Mouse (Mus musculus): Measurements from ENCODE around the gene Prr29. TPM values are rescaled to one million over a fixed set of nuclear protein-coding genes. Genes with fewer than 3 reads are reported as not detected.
"Not testable (repeated sequence)": the region's sequence is repeated elsewhere in the genome, so short reads cannot be mapped to it uniquely, and the experiment has no call there.

Gene Prr29
- polyA plus RNA-seq, 1 experiment from 2014 or later, result 0.34 TPM

DNA sequence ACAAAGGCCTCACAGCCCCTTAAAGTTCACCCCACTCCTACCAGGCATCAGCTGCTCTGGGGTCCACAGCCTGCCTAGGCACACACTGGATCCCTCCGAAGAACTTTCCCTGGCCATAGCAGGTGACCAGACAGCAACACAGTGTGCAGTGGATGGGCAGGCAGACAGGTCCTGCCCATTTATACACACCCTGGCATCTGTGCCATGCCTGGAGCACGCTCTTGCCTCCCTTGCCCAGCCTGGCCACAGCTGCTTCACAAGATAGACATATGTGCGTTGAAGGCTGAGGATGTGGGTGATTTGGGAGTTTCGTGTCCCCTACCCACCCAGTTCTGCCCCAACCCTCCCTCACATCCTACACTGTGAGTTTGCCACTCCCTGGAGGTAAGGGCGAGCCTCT is 27.2 kb upstream of the Prr29 start:
- no peak overlapping the region for H3K9ac ChIP-seq
- H3K4me2 ChIP-seq (replicated peaks), result no peak overlapping the region
- no peaks in the 10 kb centered on the region for H3K36me3 ChIP-seq
- H3K27ac ChIP-seq, result no peak overlapping the region
- WGBS, result 73% methylated on average over 5 of the region's 5 CpGs
- H3K27me3 ChIP-seq (replicated peaks), result no peaks in the 10 kb centered on the region
- no peak for ATAC-seq
- no peak overlapping the region for H3K4me3 ChIP-seq (replicated peaks)
- H3K4me1 ChIP-seq (replicated peaks), result no peaks in the 10 kb centered on the region
- no peaks in the 10 kb centered on the region for H3K9me3 ChIP-seq

DNA sequence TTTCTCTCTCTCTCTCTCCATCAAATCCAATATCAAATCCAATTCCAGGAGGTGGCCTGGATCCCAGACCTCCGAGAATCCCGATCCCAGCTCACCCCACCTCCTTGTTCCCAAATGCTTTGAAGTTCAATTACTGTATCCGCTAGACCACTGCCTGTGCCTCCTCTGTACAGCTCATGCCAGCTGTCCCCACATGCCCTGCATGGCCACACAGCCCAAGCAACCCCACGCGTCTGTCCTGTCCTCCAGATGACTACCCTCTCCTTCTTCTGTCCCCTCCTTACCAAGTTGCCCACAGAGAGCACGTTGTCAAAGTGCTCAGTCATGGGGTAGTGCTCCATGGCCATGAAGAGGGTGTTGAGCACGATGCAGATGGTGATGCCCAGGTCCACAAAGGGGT is 26.4 kb upstream of the Prr29 start:
- no peaks in the 10 kb centered on the region for H3K4me1 ChIP-seq (replicated peaks)
- no peaks in the 10 kb centered on the region for H3K36me3 ChIP-seq
- H3K9me3 ChIP-seq, result no peaks in the 10 kb centered on the region
- 78% methylated on average over 7 of the region's 7 CpGs for WGBS
- H3K4me3 ChIP-seq (replicated peaks), result no peak overlapping the region
- no peak overlapping the region for H3K9ac ChIP-seq
- ATAC-seq, result no peak
- H3K27ac ChIP-seq, result no peak overlapping the region
- H3K27me3 ChIP-seq (replicated peaks), result no peaks in the 10 kb centered on the region
- no peak overlapping the region for H3K4me2 ChIP-seq (replicated peaks)

DNA sequence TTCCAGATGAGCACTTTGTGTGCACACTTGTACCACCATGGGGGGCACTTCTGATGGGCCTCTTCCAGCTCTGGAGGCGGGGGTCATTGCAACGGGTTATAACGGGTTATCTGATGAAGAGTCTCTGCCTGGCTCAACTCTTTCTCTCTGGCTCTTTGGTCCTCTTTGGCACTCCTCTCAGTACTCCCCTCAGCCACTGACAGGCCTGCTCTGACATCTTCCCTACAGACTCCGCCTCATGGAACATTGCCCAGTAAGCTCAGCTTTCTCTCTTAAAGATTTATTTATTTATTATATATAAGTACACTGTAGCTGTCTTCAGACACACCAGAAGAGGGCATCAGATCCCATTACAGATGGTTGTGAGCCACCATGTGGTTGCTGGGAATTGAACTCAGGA is 25.9 kb upstream of the Prr29 start:
- not testable (repeated sequence) for H3K36me3 ChIP-seq; H3K4me3 ChIP-seq (replicated peaks); H3K4me1 ChIP-seq (replicated peaks); H3K27me3 ChIP-seq (replicated peaks); H3K4me2 ChIP-seq (replicated peaks); ATAC-seq; H3K9ac ChIP-seq; H3K27ac ChIP-seq; H3K9me3 ChIP-seq
- WGBS, result 76% methylated on average over 4 of the region's 4 CpGs

DNA sequence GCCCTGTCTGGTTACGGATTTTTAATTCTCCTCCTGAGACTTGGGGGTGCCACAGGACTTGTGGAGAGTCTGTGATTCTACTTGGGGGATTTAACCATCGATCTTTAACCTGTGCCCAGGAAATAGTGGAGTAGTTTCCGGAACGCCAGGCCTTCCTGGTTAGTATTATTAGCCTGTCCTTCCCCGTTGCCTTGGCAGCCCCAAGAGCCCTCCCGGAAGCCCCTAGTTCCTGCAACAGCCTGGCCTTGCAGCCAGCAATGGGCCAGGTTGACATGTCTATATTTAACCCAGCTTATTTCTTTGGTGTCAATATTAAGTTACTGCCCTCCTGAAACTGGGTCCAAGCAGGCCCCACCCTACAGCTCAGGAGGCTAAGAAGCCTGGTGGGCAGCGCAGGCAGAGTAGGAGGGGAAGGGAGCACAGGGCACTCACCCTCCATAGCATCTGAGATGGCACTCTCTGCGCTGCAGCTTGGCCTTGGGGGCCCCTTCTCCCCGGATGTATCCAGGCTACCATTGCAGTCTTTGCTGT is 24.2 kb upstream of the Prr29 start:
- no peaks in the 10 kb centered on the region for H3K27me3 ChIP-seq (replicated peaks)
- H3K4me3 ChIP-seq (replicated peaks), result no peak overlapping the region
- no peak overlapping the region for H3K9ac ChIP-seq
- no peak overlapping the region for H3K27ac ChIP-seq
- H3K36me3 ChIP-seq, result no peaks in the 10 kb centered on the region
- H3K9me3 ChIP-seq, result no peaks in the 10 kb centered on the region
- no peaks in the 10 kb centered on the region for H3K4me1 ChIP-seq (replicated peaks)
- WGBS, result 73% methylated on average over 9 of the region's 9 CpGs
- ATAC-seq, result no peak
- no peak overlapping the region for H3K4me2 ChIP-seq (replicated peaks)

DNA sequence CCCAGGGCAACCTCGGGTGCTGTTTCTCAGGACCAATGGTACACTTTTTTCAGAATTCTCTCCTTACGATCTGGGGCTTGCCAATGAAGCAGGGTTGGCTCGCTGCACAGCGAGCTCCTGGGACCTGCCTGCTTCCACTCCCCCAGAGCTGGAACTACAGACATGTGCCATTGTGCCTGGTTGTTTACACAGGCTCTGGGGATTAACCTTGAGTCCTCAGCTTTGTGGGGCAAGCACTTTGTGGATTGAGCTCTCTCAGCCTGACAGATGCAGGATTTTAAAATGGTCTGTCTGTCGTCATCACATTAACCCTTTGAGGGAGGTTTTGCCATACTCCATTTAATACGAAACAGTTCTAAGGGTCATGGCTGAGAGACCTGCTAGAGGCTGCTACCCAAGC is 20.4 kb upstream of the Prr29 start:
- 24% methylated on average over 6 of the region's 6 CpGs for WGBS
- no peak for ATAC-seq

DNA sequence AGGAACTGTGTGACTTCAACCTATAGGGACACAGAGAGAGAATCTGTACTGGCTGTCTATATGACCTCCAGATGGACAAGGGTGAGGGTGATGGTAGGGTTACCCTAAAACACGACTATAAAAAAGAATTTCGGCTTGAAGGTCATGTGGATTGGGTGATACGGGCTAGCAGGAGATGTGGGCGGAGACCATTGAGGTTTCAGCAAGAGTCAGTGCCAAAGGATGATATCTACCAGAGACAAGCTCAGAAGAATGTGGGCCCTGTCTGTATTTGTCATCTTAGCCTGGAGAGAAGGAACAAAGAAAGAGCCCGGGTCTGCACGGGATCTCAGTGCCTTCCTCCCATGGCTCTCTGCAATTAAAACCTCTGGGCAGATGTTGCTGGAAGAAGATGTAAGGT is 15.5 kb upstream of the Prr29 start:
- Histone ChIP-seq H3K9me3 (no peaks in the 10 kb centered on the region), H3K27ac (no peak overlapping the region), H3K9ac (no peak overlapping the region), H3K27me3 (replicated peaks) (no peaks in the 10 kb centered on the region), H3K4me3 (replicated peaks) (no peak overlapping the region), H3K4me2 (replicated peaks) (no peak overlapping the region), H3K4me1 (replicated peaks) (no peaks in the 10 kb centered on the region), H3K36me3 (no peaks in the 10 kb centered on the region)
- ATAC-seq, result no peak
- WGBS, result 68% methylated on average over 6 of the region's 6 CpGs

More for the DNA sequence above, 20.4 kb upstream of the Prr29 start:
- no peaks in the 10 kb centered on the region for H3K36me3 ChIP-seq
- no peaks in the 10 kb centered on the region for H3K27me3 ChIP-seq (replicated peaks)
- no peaks in the 10 kb centered on the region for H3K4me1 ChIP-seq (replicated peaks)
- no peak overlapping the region for H3K4me2 ChIP-seq (replicated peaks)
- H3K9ac ChIP-seq, result no peak overlapping the region
- H3K9me3 ChIP-seq, result no peaks in the 10 kb centered on the region
- H3K4me3 ChIP-seq (replicated peaks), result no peak overlapping the region
- no peak overlapping the region for H3K27ac ChIP-seq

DNA sequence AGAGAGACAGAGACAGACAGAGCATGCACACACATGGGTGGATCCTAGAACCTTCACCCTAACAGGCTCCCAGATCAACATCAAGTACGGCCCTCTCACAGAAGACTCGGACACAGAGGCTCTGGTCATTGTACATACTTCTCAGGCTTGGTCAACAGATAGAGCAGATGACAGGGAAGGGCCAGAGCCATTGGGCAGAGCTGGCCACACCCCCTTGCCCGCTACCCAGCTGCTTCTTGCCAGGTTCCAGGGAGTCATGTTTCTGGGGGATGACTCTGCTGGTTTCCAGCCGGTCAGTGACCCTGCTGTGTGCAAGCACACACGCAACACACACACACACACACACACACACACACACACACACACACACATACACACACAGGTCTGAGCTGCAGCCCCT is 14.4 kb upstream of the Prr29 start:
- no peaks in the 10 kb centered on the region for H3K9me3 ChIP-seq
- no peaks in the 10 kb centered on the region for H3K36me3 ChIP-seq
- H3K27me3 ChIP-seq (replicated peaks), result no peaks in the 10 kb centered on the region
- H3K4me1 ChIP-seq (replicated peaks), result peaks cover 5% of the 10 kb centered on the region; the same call in 1 of the 2 replicates
- no peak overlapping the region for H3K4me2 ChIP-seq (replicated peaks)
- no peak overlapping the region for H3K27ac ChIP-seq
- no peak for ATAC-seq
- no peak overlapping the region for H3K9ac ChIP-seq
- 48% methylated on average over 5 of the region's 5 CpGs for WGBS
- H3K4me3 ChIP-seq (replicated peaks), result no peak overlapping the region

DNA sequence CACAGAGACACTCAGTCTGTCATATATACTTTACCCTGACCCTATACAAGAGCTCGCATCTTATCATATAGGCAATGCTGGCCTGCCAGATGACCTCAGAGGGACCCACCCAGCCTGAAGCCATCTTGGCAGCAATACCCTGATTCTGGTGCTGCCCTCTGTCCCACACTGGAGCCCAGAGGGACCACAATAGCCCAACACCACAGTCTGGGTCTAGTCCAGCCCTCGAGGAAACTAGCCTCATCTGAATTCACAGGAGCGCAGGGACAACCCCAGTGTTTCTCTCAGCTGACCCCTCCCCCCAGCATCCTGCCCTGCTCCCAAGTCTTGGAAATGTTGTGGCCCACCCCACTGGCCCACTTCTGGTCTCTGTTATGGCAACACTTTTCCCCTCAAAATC is 14.0 kb upstream of the Prr29 start:
- Histone ChIP-seq H3K27me3 (replicated peaks) (no peaks in the 10 kb centered on the region), H3K36me3 (no peaks in the 10 kb centered on the region), H3K27ac (no peak overlapping the region), H3K9ac (no peak overlapping the region), H3K4me2 (replicated peaks) (no peak overlapping the region), H3K9me3 (no peaks in the 10 kb centered on the region), H3K4me1 (replicated peaks) (peaks cover 6% of the 10 kb centered on the region; the same call in 1 of the 2 replicates), H3K4me3 (replicated peaks) (no peak overlapping the region)
- ATAC-seq, result no peak
- WGBS, result 58% methylated on average over 3 of the region's 3 CpGs

DNA sequence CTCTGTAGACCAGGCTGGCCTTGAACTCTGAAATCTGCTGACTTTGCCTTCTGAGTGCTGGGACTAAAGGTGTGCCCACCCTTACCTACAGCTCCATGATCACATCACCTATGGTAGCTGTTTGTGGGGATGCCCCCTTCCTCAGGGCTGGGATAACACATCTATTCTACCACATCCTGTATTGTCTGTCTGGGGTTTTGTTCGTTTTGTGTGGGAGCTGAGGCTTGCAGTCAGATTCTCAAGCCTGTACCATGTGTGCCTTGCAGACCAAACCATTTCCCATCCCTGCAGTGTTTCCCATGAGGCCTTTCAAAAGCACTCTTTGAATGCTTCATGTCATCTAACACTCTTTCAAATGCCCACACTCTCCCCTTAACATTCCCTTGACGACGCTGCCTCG is 13.3 kb upstream of the Prr29 start:
- no peak overlapping the region for H3K27ac ChIP-seq
- H3K4me2 ChIP-seq (replicated peaks), result no peak overlapping the region
- no peak overlapping the region for H3K9ac ChIP-seq
- H3K4me1 ChIP-seq (replicated peaks), result peaks cover 6% of the 10 kb centered on the region; the same call in 1 of the 2 replicates
- no peaks in the 10 kb centered on the region for H3K36me3 ChIP-seq
- WGBS, result 82% methylated on average over 4 of the region's 4 CpGs
- H3K4me3 ChIP-seq (replicated peaks), result no peak overlapping the region
- no peaks in the 10 kb centered on the region for H3K9me3 ChIP-seq
- no peaks in the 10 kb centered on the region for H3K27me3 ChIP-seq (replicated peaks)
- ATAC-seq, result no peak

DNA sequence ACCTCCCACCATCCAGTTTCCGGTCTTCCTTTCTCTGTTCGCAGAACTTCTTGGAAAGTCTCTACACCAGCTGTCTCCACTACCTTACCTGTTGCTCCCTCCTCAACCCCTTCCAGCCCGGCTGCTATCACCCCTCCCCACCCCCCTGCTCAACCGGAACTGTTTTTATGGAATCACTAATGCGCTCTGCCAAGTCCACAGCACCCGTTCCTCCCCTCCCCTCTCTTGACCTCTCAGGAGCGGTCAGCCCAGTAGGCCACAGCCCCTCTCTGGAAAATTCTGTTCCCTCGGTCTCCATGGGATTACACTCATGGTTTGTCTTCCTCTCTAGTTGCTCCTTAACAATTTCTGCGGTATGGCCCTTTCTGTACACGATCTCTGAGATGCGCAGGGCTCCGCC is 12.1 kb upstream of the Prr29 start, which contains the start of gene Scn4a:
Gene Scn4a, minus strand, starts transcription at position 101 of the 400 bp plus-strand sequence.
- no peaks in the 10 kb centered on the region for H3K27me3 ChIP-seq (replicated peaks)
- WGBS, result 80% methylated on average over 12 of the region's 12 CpGs
- H3K4me2 ChIP-seq (replicated peaks), result no peak within 1 kb of the TSS
- H3K9me3 ChIP-seq, result no peaks in the 10 kb centered on the region
- H3K27ac ChIP-seq, result no peak within 1 kb of the TSS
- no peak for ATAC-seq
- no peak within 1 kb of the TSS for H3K4me3 ChIP-seq (replicated peaks)
- no peaks in the 10 kb centered on the region for H3K36me3 ChIP-seq
- no peak within 1 kb of the TSS for H3K9ac ChIP-seq
- peaks cover 6% of the 10 kb centered on the region; the same call in 1 of the 2 replicates for H3K4me1 ChIP-seq (replicated peaks)

DNA sequence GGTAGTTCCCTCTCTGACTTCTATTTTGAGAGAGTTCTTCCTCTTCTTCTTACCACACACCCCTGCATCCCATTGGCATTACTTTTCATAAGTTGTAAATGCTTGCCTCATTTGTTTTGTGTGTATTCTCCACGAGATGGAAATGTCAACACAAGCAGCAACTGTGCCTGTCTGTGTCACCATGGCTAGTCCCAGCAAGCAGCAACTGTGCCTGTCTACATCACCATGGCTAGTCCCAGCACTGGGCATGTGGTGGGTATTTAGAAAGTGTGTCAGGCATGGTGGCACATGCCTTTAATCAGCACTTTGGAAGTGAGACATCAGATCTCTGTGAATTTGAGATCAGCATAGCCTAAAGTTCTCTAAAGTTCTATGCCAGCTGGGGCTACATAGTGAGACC is 11.1 kb upstream of the Prr29 start:
- no peaks in the 10 kb centered on the region for H3K36me3 ChIP-seq
- 43% methylated on average over 1 of the region's 1 CpGs for WGBS
- ATAC-seq, result no peak

DNA sequence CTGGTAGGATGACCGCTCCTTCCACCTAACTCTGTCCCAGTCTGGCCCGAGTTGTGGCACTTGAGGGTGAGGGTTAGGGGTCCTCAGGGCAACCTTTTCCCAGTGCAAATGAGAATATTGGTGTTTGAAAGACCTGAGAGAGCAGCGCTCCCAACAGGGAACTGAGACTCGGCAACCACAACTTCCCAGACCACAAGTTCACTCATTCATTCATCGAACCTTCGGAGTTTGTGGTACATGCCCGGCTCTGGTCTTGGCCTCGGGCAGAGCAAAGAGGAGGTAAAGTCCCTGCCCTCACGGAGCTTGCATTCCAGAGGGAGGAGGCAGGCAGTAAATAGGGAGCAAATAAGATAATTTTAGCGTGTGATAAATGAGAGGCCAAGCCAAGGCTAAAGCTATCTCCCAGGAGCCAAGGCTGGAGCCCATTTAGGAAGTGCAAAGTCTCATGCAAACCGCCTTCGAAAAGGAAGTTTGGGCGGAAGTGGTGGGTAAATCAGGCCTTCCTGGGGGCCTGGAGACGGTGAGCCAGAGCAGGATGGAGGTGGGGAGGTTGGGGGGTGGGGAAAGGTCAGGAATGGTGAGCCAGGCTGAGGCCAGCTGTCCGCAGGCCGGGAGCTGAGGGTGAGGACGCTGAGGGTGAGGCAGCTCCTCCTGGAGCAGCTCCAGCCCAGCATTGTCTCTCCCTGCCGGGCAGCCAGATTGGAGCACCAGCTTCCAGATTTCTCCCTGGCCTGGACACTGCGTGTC is 9.7 kb upstream of the Prr29 start:
- 46% methylated on average over 19 of the region's 19 CpGs for WGBS
- Histone ChIP-seq H3K9ac (no peak overlapping the region), H3K27ac (no peak overlapping the region), H3K36me3 (no peaks in the 10 kb centered on the region), H3K27me3 (replicated peaks) (no peaks in the 10 kb centered on the region), H3K4me3 (replicated peaks) (no peak overlapping the region), H3K4me1 (replicated peaks) (peaks cover 6% of the 10 kb centered on the region; the same call in 1 of the 2 replicates), H3K4me2 (replicated peaks) (no peak overlapping the region), H3K9me3 (no peaks in the 10 kb centered on the region)
- ATAC-seq, result no peak

More for the DNA sequence above, 11.1 kb upstream of the Prr29 start:
- H3K4me1 ChIP-seq (replicated peaks), result peaks cover 6% of the 10 kb centered on the region; the same call in 1 of the 2 replicates
- H3K27me3 ChIP-seq (replicated peaks), result no peaks in the 10 kb centered on the region
- no peak overlapping the region for H3K27ac ChIP-seq
- H3K9ac ChIP-seq, result no peak overlapping the region
- H3K9me3 ChIP-seq, result no peaks in the 10 kb centered on the region
- no peak overlapping the region for H3K4me3 ChIP-seq (replicated peaks)
- no peak overlapping the region for H3K4me2 ChIP-seq (replicated peaks)

DNA sequence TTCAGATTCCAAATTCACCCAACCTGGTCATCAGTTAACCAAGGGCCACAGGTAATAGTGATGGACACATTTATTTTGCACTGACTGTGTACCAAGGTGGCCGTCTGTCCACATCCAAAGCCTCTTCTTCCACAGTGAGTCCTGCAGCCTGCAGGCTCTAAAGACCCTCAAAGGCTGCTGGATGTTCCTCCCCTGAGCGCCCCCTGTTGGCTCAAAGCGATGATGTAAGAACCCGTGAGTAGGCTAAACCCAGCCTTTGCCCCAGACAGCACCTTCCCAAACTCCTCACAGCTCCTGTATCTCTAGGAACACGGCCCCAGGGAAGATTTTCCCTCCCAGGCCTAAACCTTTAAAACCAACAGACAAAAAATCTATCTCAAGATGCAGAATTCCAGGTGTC is 5.9 kb upstream of the Prr29 start:
- H3K36me3 ChIP-seq, result no peaks in the 10 kb centered on the region
- H3K27me3 ChIP-seq (replicated peaks), result no peaks in the 10 kb centered on the region
- no peak for ATAC-seq
- no peaks in the 10 kb centered on the region for H3K9me3 ChIP-seq
- no peak overlapping the region for H3K4me3 ChIP-seq (replicated peaks)
- H3K9ac ChIP-seq, result no peak overlapping the region
- H3K27ac ChIP-seq, result no peak overlapping the region
- H3K4me1 ChIP-seq (replicated peaks), result peaks cover 6% of the 10 kb centered on the region; the same call in 1 of the 2 replicates
- WGBS, result 28% methylated on average over 5 of the region's 5 CpGs
- H3K4me2 ChIP-seq (replicated peaks), result no peak overlapping the region

Measured in intestine, embryonic 15.5 days (tissue).